In the genomic region with DNA sequence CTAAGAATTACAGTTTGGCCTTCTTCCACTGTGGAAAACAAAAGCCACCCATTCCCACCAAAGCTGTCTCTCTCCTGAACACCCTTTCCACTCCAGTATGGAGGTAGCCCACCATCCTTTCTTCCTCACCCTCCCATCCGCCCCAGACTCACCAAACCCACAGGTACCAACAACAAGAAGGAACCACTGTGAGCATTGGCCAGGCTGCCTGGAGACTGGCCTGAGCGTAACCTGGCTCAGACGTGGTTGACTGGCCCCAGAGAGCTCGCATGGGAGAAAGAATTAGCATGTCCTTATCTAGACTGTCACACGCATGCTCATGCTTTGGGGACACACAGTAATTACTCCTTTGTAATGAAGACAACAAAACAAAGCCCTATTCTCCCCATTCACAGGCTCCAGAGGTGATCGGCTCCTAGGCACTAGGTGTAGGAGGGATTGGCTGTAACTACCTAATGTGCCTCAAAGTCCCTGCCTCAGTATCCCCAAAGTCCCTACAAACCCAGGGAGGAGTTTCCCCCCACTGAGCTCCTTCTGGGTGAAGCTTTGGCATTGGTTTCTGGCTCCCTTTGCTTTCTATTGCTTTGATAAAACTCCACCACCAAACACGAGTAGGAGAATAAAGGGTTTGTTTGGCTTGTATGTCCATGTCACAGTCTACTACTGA, we compare ENCODE assay signal across 9 mouse cellular contexts. TPM values are rescaled to one million over a fixed set of nuclear protein-coding genes. Genes with fewer than 3 reads are reported as not detected.
A peak's percentile ranks its signal among the peaks of the same experiment; 100 is the strongest.
DNase-seq lines count a peak whose midpoint lies in the region; ATAC-seq and TF ChIP-seq lines count a peak whose summit lies in the region.
"Had no signal": no experiment of that assay in that cellular context is flagged by ENCODE, and none has a peak within 500 bp of the region (broad histone marks: within the 10 kb centered on the region; RNA-seq: fewer than 3 reads in every experiment).

No protein-coding gene starts in this region.

- H3K4me1 ChIP-seq in heart, embryonic 14.5 days (ENCODE audit: control insufficient read depth in 2 of 2, insufficient read depth in 2 of 2, low read length in 2 of 2): peaks cover 6 to 14% of the 10 kb centered on the region in 2 experiments; a peak in 3 of 4 replicates
- no peaks in the 10 kb centered on the region for H3K4me1 ChIP-seq in embryonic facial prominence, embryonic 11.5 days (ENCODE audit: control insufficient read depth, insufficient read depth, low read length)
- H3K4me1 ChIP-seq in hindbrain, embryonic 13.5 days (replicated peaks): peaks cover 23% of the 10 kb centered on the region
- no peaks in the 10 kb centered on the region for H3K4me1 ChIP-seq in midbrain, postnatal 0 days (ENCODE audit: insufficient read depth, low read length)
- no peaks in the 10 kb centered on the region for H3K4me1 ChIP-seq in kidney, adult 2 months (ENCODE audit: control insufficient read depth, insufficient read depth, low read length)

- DNase-seq in heart, adult 18-20 months: no peak
- no peak for DNase-seq in embryonic facial prominence, embryonic 11.5 days (ENCODE audit: low spot score)
- DNase-seq in midbrain, postnatal 0 days (ENCODE audit: low spot score): no peak
- no peak for DNase-seq in layer of hippocampus, postnatal 14 days (ENCODE audit: low spot score in 2 of 2)
- no peak for DNase-seq in left cerebral cortex, adult 8-10 months (ENCODE audit: low spot score in 2 of 2)
- DNase-seq in kidney, adult 2 months: no peak

- no peak overlapping the region for H3K4me3 ChIP-seq in heart, embryonic 14.5 days (ENCODE audit: control insufficient read depth in 1 of 2, insufficient read depth in 1 of 2, low read depth in 1 of 2, low read length in 2 of 2)
- H3K4me3 ChIP-seq in embryonic facial prominence, embryonic 11.5 days (ENCODE audit: low read depth, low read length): no peak overlapping the region
- no peak overlapping the region for H3K4me3 ChIP-seq in hindbrain, embryonic 13.5 days
- H3K4me3 ChIP-seq in midbrain, postnatal 0 days (ENCODE audit: low read depth, low read length): no peak overlapping the region
- no peak overlapping the region for H3K4me3 ChIP-seq in kidney, adult 2 months (ENCODE audit: insufficient read depth, low read depth, low read length)

- peak overlapping the region; percentile 82 to 85 for H3K27ac ChIP-seq in heart, embryonic 14.5 days (replicated peaks in 1 of 2; ENCODE audit: control insufficient read depth in 1 of 2, insufficient read depth in 1 of 2, low read depth in 2 of 2, low read length in 2 of 2)
- H3K27ac ChIP-seq in embryonic facial prominence, embryonic 11.5 days (replicated peaks; ENCODE audit: low read depth, low read length): peak overlapping the region; percentile 63
- peak overlapping the region; percentile 81 for H3K27ac ChIP-seq in hindbrain, embryonic 13.5 days
- H3K27ac ChIP-seq in midbrain, postnatal 0 days (ENCODE audit: low read depth, low read length): peak overlapping the region; percentile 26; the same call in 1 of the 2 replicates
- H3K27ac ChIP-seq in kidney, adult 2 months (ENCODE audit: insufficient read depth, low read depth, low read length): no peak overlapping the region

- TF ChIP-seq POLR2A in kidney, adult 2 months (IDR thresholded peaks at IDR 0.05; ENCODE audit: low read depth, low read length): no peak

- no peak overlapping the region for H3K9ac ChIP-seq in heart, embryonic 14.5 days (ENCODE audit: low read length)
- H3K9ac ChIP-seq in embryonic facial prominence, embryonic 11.5 days (replicated peaks; ENCODE audit: low read length): no peak overlapping the region
- no peak overlapping the region for H3K9ac ChIP-seq in hindbrain, embryonic 13.5 days
- H3K9ac ChIP-seq in midbrain, postnatal 0 days (replicated peaks; ENCODE audit: low read length, poor library complexity, severe bottlenecking): no peak overlapping the region

- no peak overlapping the region for H3K4me2 ChIP-seq in heart, embryonic 14.5 days (ENCODE audit: low read length)
- H3K4me2 ChIP-seq in embryonic facial prominence, embryonic 11.5 days (ENCODE audit: low read depth, low read length): no peak overlapping the region
- H3K4me2 ChIP-seq in hindbrain, embryonic 13.5 days: no peak overlapping the region
- H3K4me2 ChIP-seq in midbrain, postnatal 0 days (ENCODE audit: low read depth, low read length, poor library complexity, severe bottlenecking): no peak overlapping the region

- 67% methylated on average over 7 of the region's 7 CpGs for WGBS in heart, embryonic 14.5 days
- 65% methylated on average over 7 of the region's 7 CpGs for WGBS in embryonic facial prominence, embryonic 11.5 days
- 30% methylated on average over 7 of the region's 7 CpGs for WGBS in hindbrain, embryonic 13.5 days
- WGBS in midbrain, postnatal 0 days: 37% methylated on average over 7 of the region's 7 CpGs
- 75% methylated on average over 7 of the region's 7 CpGs for WGBS in kidney, adult 2 months

- no peak for TF ChIP-seq CTCF in midbrain, postnatal 0 days (IDR thresholded peaks at IDR 0.05)
- TF ChIP-seq CTCF in kidney, adult 2 months (conservative IDR thresholded peaks at IDR 0.05; ENCODE audit: insufficient read depth, insufficient read length, low read depth, low read length): no peak

- peak; percentile 7; the same call in 1 of the 2 replicates for ATAC-seq in heart, embryonic 14.5 days (ENCODE audit: insufficient number of reproducible peaks, insufficient read depth, low FRiP score, low read depth)
- ATAC-seq in embryonic facial prominence, embryonic 11.5 days (replicated peaks; ENCODE audit: insufficient number of reproducible peaks, low FRiP score, low TSS enrichment, low read depth): peak; percentile 25; the same call in 1 of the 2 replicates
- ATAC-seq in hindbrain, embryonic 13.5 days (ENCODE audit: low FRiP score): peak; percentile 49
- peak; percentile 25; the same call in 1 of the 2 replicates for ATAC-seq in midbrain, postnatal 0 days (ENCODE audit: low FRiP score)

- no peaks in the 10 kb centered on the region for H3K27me3 ChIP-seq in heart, embryonic 14.5 days (ENCODE audit: control insufficient read depth, insufficient read depth, low read length)
- no peaks in the 10 kb centered on the region for H3K27me3 ChIP-seq in embryonic facial prominence, embryonic 11.5 days (ENCODE audit: control insufficient read depth, insufficient read depth, low read length)
- H3K27me3 ChIP-seq in hindbrain, embryonic 13.5 days: no peaks in the 10 kb centered on the region
- no peaks in the 10 kb centered on the region for H3K27me3 ChIP-seq in midbrain, postnatal 0 days (ENCODE audit: insufficient read depth, low read length)
- no peaks in the 10 kb centered on the region for H3K27me3 ChIP-seq in kidney, adult 2 months (replicated peaks; ENCODE audit: control insufficient read depth, insufficient read depth, low read length)

- peaks cover 29% of the 10 kb centered on the region for H3K36me3 ChIP-seq in heart, embryonic 14.5 days (ENCODE audit: control insufficient read depth, insufficient read depth, low read length)
- H3K36me3 ChIP-seq in embryonic facial prominence, embryonic 11.5 days (replicated peaks; ENCODE audit: control insufficient read depth, insufficient read depth, low read depth, low read length): no peaks in the 10 kb centered on the region
- H3K36me3 ChIP-seq in hindbrain, embryonic 13.5 days: peaks cover 48% of the 10 kb centered on the region
- H3K36me3 ChIP-seq in midbrain, postnatal 0 days (ENCODE audit: insufficient read depth, low read length): peaks cover 23% of the 10 kb centered on the region
- H3K36me3 ChIP-seq in kidney, adult 2 months (ENCODE audit: control insufficient read depth, insufficient read depth, low read length): no peaks in the 10 kb centered on the region

- no peaks in the 10 kb centered on the region for H3K9me3 ChIP-seq in heart, embryonic 14.5 days (ENCODE audit: control insufficient read depth, low read length)
- H3K9me3 ChIP-seq in embryonic facial prominence, embryonic 11.5 days (replicated peaks; ENCODE audit: control insufficient read depth, low read length): no peaks in the 10 kb centered on the region
- no peaks in the 10 kb centered on the region for H3K9me3 ChIP-seq in hindbrain, embryonic 13.5 days
- H3K9me3 ChIP-seq in midbrain, postnatal 0 days (ENCODE audit: low read length): no peaks in the 10 kb centered on the region

RNA-seq across cellular contexts. Expression of gene Sh3pxd2b, which starts 36.6 kb away (rescaled TPM):
- 12.6 and 13.3 TPM in 2 replicates for polyA plus RNA-seq in heart, embryonic 14.5 days (2014; fragmentation: Nextera tagmentation; extraction: Ambion mirVana)
- total RNA-seq in heart, adult 18-20 months (2021): 1 to 10 TPM; 5.9 to 6.1 TPM
- polyA plus RNA-seq in embryonic facial prominence, embryonic 11.5 days (2014; fragmentation: Nextera tagmentation; extraction: Ambion mirVana): 17.2 and 18.0 TPM in 2 replicates
- 21.3 and 23.1 TPM in 2 replicates for polyA plus RNA-seq in hindbrain, embryonic 13.5 days (2015; fragmentation: Nextera tagmentation; extraction: Ambion mirVana)
- 46.4 and 47.5 TPM in 2 replicates for total RNA-seq in midbrain, postnatal 0 days (2014; rRNA removed)
- polyA plus RNA-seq in midbrain, postnatal 0 days (2015; fragmentation: Nextera tagmentation; extraction: Ambion mirVana): 8.6 and 8.7 TPM in 2 replicates
- 10 to 100 TPM; 18.9 to 22.6 TPM for total RNA-seq in layer of hippocampus, postnatal 14 days (2021)
- 10 to 100 TPM in 3 of 4 experiments, 1 to 10 TPM in 1; 9.1 to 12.6 (median 11.9) TPM for total RNA-seq in left cerebral cortex, adult 8-10 months (2022)
- 3.7 TPM in 2 replicates for polyA plus RNA-seq in kidney, adult 2 months (2012; rRNA removed)
- total RNA-seq: monocyte, adult 5-6 weeks had no signal
